Mouse (Mus musculus): ENCODE results near the gene Gpr3. TPM values are rescaled to one million over a fixed set of nuclear protein-coding genes. Genes with fewer than 3 reads are reported as not detected.

Gpr3 gene
- polyA plus RNA-seq, 1 experiment from 2014 or later, result not detected

GRCm38 (mm10) chr4:133240934-133241908 lies 28.9 kb upstream of the Gpr3 start:
- H3K27me3 ChIP-seq (replicated peaks; ENCODE audit: control insufficient read depth, insufficient read depth, low read length), result peaks cover 3% of the 10 kb centered on the region; the same call in 1 of the 2 replicates
- H3K36me3 ChIP-seq (ENCODE audit: control insufficient read depth, insufficient read depth, low read length), result no peaks in the 10 kb centered on the region
- peaks cover 41% of the 10 kb centered on the region for H3K4me1 ChIP-seq (replicated peaks; ENCODE audit: control insufficient read depth, insufficient read depth, low read length)
- H3K9ac ChIP-seq (ENCODE audit: low read depth, low read length), result peak overlapping the region; percentile 71
- DNase-seq (ENCODE audit: low spot score) (peak; percentile 97), ATAC-seq (replicated peaks; ENCODE audit: low FRiP score) (peak; percentile 89)
- peak overlapping the region; percentile 87 for H3K27ac ChIP-seq (ENCODE audit: low read depth, low read length)
- H3K4me2 ChIP-seq, result peak overlapping the region; percentile 90
- under 1% methylated on average over 78 of the region's 78 CpGs for WGBS
- no peaks in the 10 kb centered on the region for H3K9me3 ChIP-seq (ENCODE audit: control insufficient read depth, low read length)
- peak overlapping the region; percentile 76 for H3K4me3 ChIP-seq (ENCODE audit: low read depth, low read length)

GRCm38 (mm10) chr4:133240490-133240921 lies 28.2 kb upstream of the Gpr3 start, which contains the start of gene Map3k6:
Map3k6 (plus strand) TSS chr4:133240818.
- Histone ChIP-seq H3K27me3 (replicated peaks; ENCODE audit: control insufficient read depth, insufficient read depth, low read length) (no peaks in the 10 kb centered on the region; the same call in 1 of the 2 replicates), H3K9me3 (ENCODE audit: control insufficient read depth, low read length) (no peaks in the 10 kb centered on the region), H3K4me2 (peak within 1 kb of the TSS; percentile 90), H3K4me1 (replicated peaks; ENCODE audit: control insufficient read depth, insufficient read depth, low read length) (peaks cover 41% of the 10 kb centered on the region), H3K9ac (ENCODE audit: low read depth, low read length) (peak within 1 kb of the TSS; percentile 71), H3K36me3 (ENCODE audit: control insufficient read depth, insufficient read depth, low read length) (no peaks in the 10 kb centered on the region), H3K4me3 (ENCODE audit: low read depth, low read length) (peak within 1 kb of the TSS; percentile 76), H3K27ac (ENCODE audit: low read depth, low read length) (peak within 1 kb of the TSS; percentile 87)
- DNase-seq (ENCODE audit: low spot score) (no peak), ATAC-seq (replicated peaks; ENCODE audit: low FRiP score) (peak; percentile 51)
- WGBS, result 3% methylated on average over 16 of the region's 16 CpGs

GRCm38 (mm10) chr4:133237911-133238310 lies 25.6 kb upstream of the Gpr3 start:
- peaks cover 23% of the 10 kb centered on the region for H3K4me1 ChIP-seq (replicated peaks; ENCODE audit: control insufficient read depth, insufficient read depth, low read length)
- no peak overlapping the region for H3K4me3 ChIP-seq (ENCODE audit: low read depth, low read length)
- no peak overlapping the region for H3K9ac ChIP-seq (ENCODE audit: low read depth, low read length)
- H3K36me3 ChIP-seq (ENCODE audit: control insufficient read depth, insufficient read depth, low read length), result no peaks in the 10 kb centered on the region
- H3K27me3 ChIP-seq (replicated peaks; ENCODE audit: control insufficient read depth, insufficient read depth, low read length), result peaks cover 2% of the 10 kb centered on the region; the same call in 1 of the 2 replicates
- 31% methylated on average over 4 of the region's 4 CpGs for whole genome bisulfite sequencing
- H3K9me3 ChIP-seq (ENCODE audit: control insufficient read depth, low read length), result no peaks in the 10 kb centered on the region
- ATAC-seq (replicated peaks; ENCODE audit: low FRiP score), result 0 out of 2 replicates have a peak, but pooled peaks have one; percentile 10
- peak overlapping the region; percentile 43; the same call in 1 of the 2 replicates for H3K27ac ChIP-seq (ENCODE audit: low read depth, low read length)
- no peak for DNase-seq (ENCODE audit: low spot score)
- no peak overlapping the region for H3K4me2 ChIP-seq

GRCm38 (mm10) chr4:133235415-133235814 lies 23.1 kb upstream of the Gpr3 start:
- DNase-seq (ENCODE audit: low spot score) (no peak), ATAC-seq (replicated peaks; ENCODE audit: low FRiP score) (no peak)
- no peak overlapping the region for H3K4me2 ChIP-seq
- no peaks in the 10 kb centered on the region for H3K36me3 ChIP-seq (ENCODE audit: control insufficient read depth, insufficient read depth, low read length)
- 0 out of 2 replicates have a peak, but pooled peaks cover 2% of the 10 kb centered on the region for H3K27me3 ChIP-seq (replicated peaks; ENCODE audit: control insufficient read depth, insufficient read depth, low read length)
- peaks cover 9% of the 10 kb centered on the region for H3K4me1 ChIP-seq (replicated peaks; ENCODE audit: control insufficient read depth, insufficient read depth, low read length)
- no peak overlapping the region for H3K27ac ChIP-seq (ENCODE audit: low read depth, low read length)
- no peaks in the 10 kb centered on the region for H3K9me3 ChIP-seq (ENCODE audit: control insufficient read depth, low read length)
- WGBS, result 85% methylated on average over 5 of the region's 5 CpGs
- H3K9ac ChIP-seq (ENCODE audit: low read depth, low read length), result no peak overlapping the region
- no peak overlapping the region for H3K4me3 ChIP-seq (ENCODE audit: low read depth, low read length)

GRCm38 (mm10) chr4:133234771-133235170 lies 22.4 kb upstream of the Gpr3 start:
- Histone ChIP-seq H3K4me3 (ENCODE audit: low read depth, low read length) (no peak overlapping the region), H3K4me2 (no peak overlapping the region), H3K27me3 (replicated peaks; ENCODE audit: control insufficient read depth, insufficient read depth, low read length) (0 out of 2 replicates have a peak, but pooled peaks cover 2% of the 10 kb centered on the region), H3K9ac (ENCODE audit: low read depth, low read length) (no peak overlapping the region), H3K36me3 (ENCODE audit: control insufficient read depth, insufficient read depth, low read length) (no peaks in the 10 kb centered on the region), H3K4me1 (replicated peaks; ENCODE audit: control insufficient read depth, insufficient read depth, low read length) (peaks cover 3% of the 10 kb centered on the region), H3K27ac (ENCODE audit: low read depth, low read length) (no peak overlapping the region), H3K9me3 (ENCODE audit: control insufficient read depth, low read length) (no peaks in the 10 kb centered on the region)
- ATAC-seq (replicated peaks; ENCODE audit: low FRiP score) (no peak), DNase-seq (ENCODE audit: low spot score) (no peak)
- 52% methylated on average over 5 of the region's 5 CpGs for WGBS

GRCm38 (mm10) chr4:133233285-133233976 lies 21.1 kb upstream of the Gpr3 start:
- 39% methylated on average over 10 of the region's 10 CpGs for WGBS
- DNase-seq (ENCODE audit: low spot score) (no peak), ATAC-seq (replicated peaks; ENCODE audit: low FRiP score) (no peak)
- Histone ChIP-seq H3K9ac (ENCODE audit: low read depth, low read length) (no peak overlapping the region), H3K36me3 (ENCODE audit: control insufficient read depth, insufficient read depth, low read length) (no peaks in the 10 kb centered on the region), H3K27ac (ENCODE audit: low read depth, low read length) (no peak overlapping the region), H3K9me3 (ENCODE audit: control insufficient read depth, low read length) (no peaks in the 10 kb centered on the region), H3K4me1 (replicated peaks; ENCODE audit: control insufficient read depth, insufficient read depth, low read length) (peaks cover 3% of the 10 kb centered on the region), H3K4me3 (ENCODE audit: low read depth, low read length) (no peak overlapping the region), H3K27me3 (replicated peaks; ENCODE audit: control insufficient read depth, insufficient read depth, low read length) (0 out of 2 replicates have a peak, but pooled peaks cover 2% of the 10 kb centered on the region), H3K4me2 (no peak overlapping the region)

- H3K4me2 ChIP-seq, result no peak overlapping the region
- no peak overlapping the region for H3K4me3 ChIP-seq (ENCODE audit: low read depth, low read length)
- ATAC-seq (replicated peaks; ENCODE audit: low FRiP score) (no peak), DNase-seq (ENCODE audit: low spot score) (no peak)
- H3K36me3 ChIP-seq (ENCODE audit: control insufficient read depth, insufficient read depth, low read length), result no peaks in the 10 kb centered on the region
- H3K9me3 ChIP-seq (ENCODE audit: control insufficient read depth, low read length), result no peaks in the 10 kb centered on the region
- 0 out of 2 replicates have a peak, but pooled peaks cover 2% of the 10 kb centered on the region for H3K27me3 ChIP-seq (replicated peaks; ENCODE audit: control insufficient read depth, insufficient read depth, low read length)
- WGBS, result 79% methylated on average over 8 of the region's 8 CpGs
- no peak overlapping the region for H3K27ac ChIP-seq (ENCODE audit: low read depth, low read length)
- H3K4me1 ChIP-seq (replicated peaks; ENCODE audit: control insufficient read depth, insufficient read depth, low read length), result no peaks in the 10 kb centered on the region
- no peak overlapping the region for H3K9ac ChIP-seq (ENCODE audit: low read depth, low read length)
These were observed 17.2 kb upstream of the Gpr3 start for GRCm38 (mm10) chr4:133229582-133229981.

- no peak overlapping the region for H3K4me3 ChIP-seq (ENCODE audit: low read depth, low read length)
- 60% methylated on average over 8 of the region's 8 CpGs for WGBS
- H3K27me3 ChIP-seq (replicated peaks; ENCODE audit: control insufficient read depth, insufficient read depth, low read length), result peaks cover 5% of the 10 kb centered on the region; the same call in 1 of the 2 replicates
- no peak overlapping the region for H3K4me2 ChIP-seq
- DNase-seq (ENCODE audit: low spot score), result no peak
- H3K27ac ChIP-seq (ENCODE audit: low read depth, low read length), result no peak overlapping the region
- no peaks in the 10 kb centered on the region for H3K9me3 ChIP-seq (ENCODE audit: control insufficient read depth, low read length)
- H3K4me1 ChIP-seq (replicated peaks; ENCODE audit: control insufficient read depth, insufficient read depth, low read length), result no peaks in the 10 kb centered on the region
- no peak for ATAC-seq (replicated peaks; ENCODE audit: low FRiP score)
- H3K36me3 ChIP-seq (ENCODE audit: control insufficient read depth, insufficient read depth, low read length), result no peaks in the 10 kb centered on the region
- H3K9ac ChIP-seq (ENCODE audit: low read depth, low read length), result no peak overlapping the region
These were observed 15.3 kb upstream of the Gpr3 start for GRCm38 (mm10) chr4:133227636-133228035.

Measured in liver, embryonic 11.5 days (tissue).